Mouse (Mus musculus): ENCODE data around the gene 1700084M14Rik.
"Not testable (repeated sequence)": the region's sequence is repeated elsewhere in the genome, so short reads cannot be mapped to it uniquely, and the experiment has no call there.

The 1700084M14Rik gene

GRCm38 (mm10) chrX:91575811-91576210 lies at the start of gene 1700084M14Rik:
TSS of gene 1700084M14Rik (minus strand) at chrX:91575911.
- DNase-seq, result not testable (repeated sequence)

Data from kidney, postnatal 4 days (tissue).